9 mouse cellular contexts compared by ENCODE assay signal in the genomic region with DNA sequence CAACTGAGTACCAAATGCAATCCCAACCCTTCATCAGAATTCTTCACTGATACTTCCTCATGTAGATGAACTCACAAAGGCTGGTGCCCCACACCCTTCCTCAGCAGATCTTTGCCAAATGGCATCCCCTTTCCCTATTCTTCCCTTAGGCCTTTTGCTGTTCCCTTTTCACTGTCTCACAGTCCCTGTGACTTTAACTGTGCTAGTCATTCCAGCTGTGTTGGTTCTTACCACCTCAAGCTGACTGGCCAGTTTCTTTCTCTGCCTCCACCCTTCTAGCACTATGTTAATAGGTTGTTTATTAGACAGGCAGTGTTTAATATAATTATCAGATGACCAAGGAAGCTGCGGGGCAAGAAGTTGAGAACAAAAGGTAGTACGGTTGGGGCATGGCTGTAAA. TPM values are rescaled to one million over a fixed set of nuclear protein-coding genes. Genes with fewer than 3 reads are reported as not detected.
A peak's percentile ranks its signal among the peaks of the same experiment; 100 is the strongest.
DNase-seq lines count a peak whose midpoint lies in the region; ATAC-seq and TF ChIP-seq lines count a peak whose summit lies in the region.
"Had no signal": no experiment of that assay in that cellular context is flagged by ENCODE, and none has a peak within 500 bp of the region (broad histone marks: within the 10 kb centered on the region; RNA-seq: fewer than 3 reads in every experiment).

No protein-coding gene starts in this region.

- no peak for TF ChIP-seq CTCF in kidney, adult 2 months (conservative IDR thresholded peaks at IDR 0.05; ENCODE audit: insufficient read depth, insufficient read length, low read depth, low read length)
- no peak for TF ChIP-seq CTCF in bone marrow macrophage, adult 2 months (IDR thresholded peaks at IDR 0.05; ENCODE audit: low read depth, low read length)

- peak overlapping the region; percentile 88; the same call in 1 of the 2 replicates for H3K4me3 ChIP-seq in kidney, adult 2 months (ENCODE audit: insufficient read depth, low read depth, low read length)
- H3K4me3 ChIP-seq in bone marrow macrophage, adult 2 months (ENCODE audit: insufficient read depth, low read length) = peak overlapping the region; percentile 80
- H3K4me3 ChIP-seq in hindbrain, embryonic 13.5 days = peak overlapping the region; percentile 74
- H3K4me3 ChIP-seq in midbrain, embryonic 13.5 days (replicated peaks) = peak overlapping the region; percentile 77

- H3K4me2 ChIP-seq in hindbrain, embryonic 13.5 days = peak overlapping the region; percentile 98
- peak overlapping the region; percentile 88 for H3K4me2 ChIP-seq in midbrain, embryonic 13.5 days (replicated peaks)

- no peaks in the 10 kb centered on the region for H3K36me3 ChIP-seq in kidney, adult 2 months (ENCODE audit: control insufficient read depth, insufficient read depth, low read length)
- peaks cover 30% of the 10 kb centered on the region for H3K36me3 ChIP-seq in hindbrain, embryonic 13.5 days
- H3K36me3 ChIP-seq in midbrain, embryonic 13.5 days = peaks cover 28% of the 10 kb centered on the region

- no peak for ATAC-seq in hindbrain, embryonic 13.5 days (ENCODE audit: low FRiP score)
- ATAC-seq in midbrain, embryonic 13.5 days = no peak

- H3K9me3 ChIP-seq in hindbrain, embryonic 13.5 days = no peaks in the 10 kb centered on the region
- no peaks in the 10 kb centered on the region for H3K9me3 ChIP-seq in midbrain, embryonic 13.5 days

- 8% methylated on average over 2 of the region's 2 CpGs for WGBS in kidney, adult 2 months
- WGBS in hindbrain, embryonic 13.5 days = 13% methylated on average over 2 of the region's 2 CpGs
- 30% methylated on average over 2 of the region's 2 CpGs for WGBS in midbrain, embryonic 13.5 days

- peaks cover 18% of the 10 kb centered on the region for H3K4me1 ChIP-seq in kidney, adult 2 months (ENCODE audit: control insufficient read depth, insufficient read depth, low read length)
- peaks cover 22% of the 10 kb centered on the region for H3K4me1 ChIP-seq in bone marrow macrophage, adult 2 months (ENCODE audit: control insufficient read depth, insufficient read depth, low read length)
- peaks cover 50% of the 10 kb centered on the region for H3K4me1 ChIP-seq in hindbrain, embryonic 13.5 days (replicated peaks)
- H3K4me1 ChIP-seq in midbrain, embryonic 13.5 days (replicated peaks) = peaks cover 54% of the 10 kb centered on the region

- peak overlapping the region; percentile 90 for H3K9ac ChIP-seq in hindbrain, embryonic 13.5 days
- H3K9ac ChIP-seq in midbrain, embryonic 13.5 days (replicated peaks) = peak overlapping the region; percentile 96

- no peak for TF ChIP-seq POLR2A in kidney, adult 2 months (IDR thresholded peaks at IDR 0.05; ENCODE audit: low read depth, low read length)
- TF ChIP-seq POLR2A in bone marrow macrophage, adult 2 months (IDR thresholded peaks at IDR 0.05; ENCODE audit: borderline replicate concordance, low read depth, low read length) = no peak

- peak overlapping the region; percentile 55 for H3K27ac ChIP-seq in kidney, adult 2 months (ENCODE audit: insufficient read depth, low read depth, low read length)
- peak overlapping the region; percentile 87 for H3K27ac ChIP-seq in bone marrow macrophage, adult 2 months (ENCODE audit: insufficient read depth, low read depth, low read length)
- peak overlapping the region; percentile 91 for H3K27ac ChIP-seq in hindbrain, embryonic 13.5 days
- H3K27ac ChIP-seq in midbrain, embryonic 13.5 days = peak overlapping the region; percentile 85

- DNase-seq in kidney, adult 2 months = peak; percentile 67
- no peak for DNase-seq in kidney, adult 11 months
- DNase-seq in Muller cell, postnatal 12 days (ENCODE audit: inconsistent ontology term) = no peak
- DNase-seq in gastrocnemius, postnatal 4 days (ENCODE audit: low spot score in 2 of 2) = no peak
- no peak for DNase-seq in urinary bladder, postnatal 4 days (ENCODE audit: low spot score in 2 of 2)

- H3K27me3 ChIP-seq in kidney, adult 2 months (replicated peaks; ENCODE audit: control insufficient read depth, insufficient read depth, low read length) = no peaks in the 10 kb centered on the region
- H3K27me3 ChIP-seq in hindbrain, embryonic 13.5 days = no peaks in the 10 kb centered on the region
- H3K27me3 ChIP-seq in midbrain, embryonic 13.5 days = no peaks in the 10 kb centered on the region

RNA-seq across cellular contexts. Expression of gene Gm49661, which starts 0.6 kb away (rescaled TPM):
- not detected in 2 replicates for polyA plus RNA-seq in kidney, adult 2 months (2012; rRNA removed)
- not detected in 2 replicates for polyA plus RNA-seq in bone marrow macrophage, adult 2 months (2012; ENCODE audit: insufficient read depth, insufficient read length, missing spikeins)
- polyA plus RNA-seq in hindbrain, embryonic 13.5 days (2015; fragmentation: Nextera tagmentation; extraction: Ambion mirVana) = not detected in 2 replicates
- not detected in 2 replicates for polyA plus RNA-seq in midbrain, embryonic 13.5 days (2015; fragmentation: Nextera tagmentation; extraction: Ambion mirVana)
- 1 to 10 TPM in 1 of 2 experiments, not detected in 1; 2.0 TPM for total RNA-seq in gastrocnemius, postnatal 4 days (2021)
- total RNA-seq: layer of hippocampus, adult 8-10 months had no signal

RNA-seq across cellular contexts. Expression of gene Prdx2, which starts 0.7 kb away (rescaled TPM):
- polyA plus RNA-seq in kidney, adult 2 months (2012; rRNA removed) = 304 and 376 TPM in 2 replicates
- 267 and 279 TPM in 2 replicates for polyA plus RNA-seq in bone marrow macrophage, adult 2 months (2012; ENCODE audit: insufficient read depth, insufficient read length, missing spikeins)
- 1,362 and 1,388 TPM in 2 replicates for polyA plus RNA-seq in hindbrain, embryonic 13.5 days (2015; fragmentation: Nextera tagmentation; extraction: Ambion mirVana)
- polyA plus RNA-seq in midbrain, embryonic 13.5 days (2015; fragmentation: Nextera tagmentation; extraction: Ambion mirVana) = 1,603 and 1,658 TPM in 2 replicates
- total RNA-seq in gastrocnemius, postnatal 4 days (2021) = 100 to 1,000 TPM; 317 to 327 TPM

RNA-seq across cellular contexts. Expression of gene Rnaseh2a, which starts 0.9 kb away (rescaled TPM):
- 29.4 and 34.4 TPM in 2 replicates for polyA plus RNA-seq in kidney, adult 2 months (2012; rRNA removed)
- 39.8 and 40.7 TPM in 2 replicates for polyA plus RNA-seq in bone marrow macrophage, adult 2 months (2012; ENCODE audit: insufficient read depth, insufficient read length, missing spikeins)
- 61.4 and 62.1 TPM in 2 replicates for polyA plus RNA-seq in hindbrain, embryonic 13.5 days (2015; fragmentation: Nextera tagmentation; extraction: Ambion mirVana)
- polyA plus RNA-seq in midbrain, embryonic 13.5 days (2015; fragmentation: Nextera tagmentation; extraction: Ambion mirVana) = 66.5 and 68.6 TPM in 2 replicates
- 10 to 100 TPM; 38.7 to 45.2 TPM for total RNA-seq in gastrocnemius, postnatal 4 days (2021)

RNA-seq across cellular contexts. Expression of gene Junb, which starts 9.9 kb away (rescaled TPM):
- 19.2 and 20.9 TPM in 2 replicates for polyA plus RNA-seq in kidney, adult 2 months (2012; rRNA removed)
- polyA plus RNA-seq in bone marrow macrophage, adult 2 months (2012; ENCODE audit: insufficient read depth, insufficient read length, missing spikeins) = 71.1 and 80.8 TPM in 2 replicates
- polyA plus RNA-seq in hindbrain, embryonic 13.5 days (2015; fragmentation: Nextera tagmentation; extraction: Ambion mirVana) = 5.2 and 5.9 TPM in 2 replicates
- 3.5 and 6.1 TPM in 2 replicates for polyA plus RNA-seq in midbrain, embryonic 13.5 days (2015; fragmentation: Nextera tagmentation; extraction: Ambion mirVana)
- total RNA-seq in gastrocnemius, postnatal 4 days (2021) = 10 to 100 TPM in 1 of 2 experiments, 1 to 10 TPM in 1; 10.0 to 10.1 TPM

RNA-seq across cellular contexts. Expression of gene Hook2, which starts 21.8 kb away (rescaled TPM):
- 34.5 and 34.6 TPM in 2 replicates for polyA plus RNA-seq in kidney, adult 2 months (2012; rRNA removed)
- 14.5 and 17.4 TPM in 2 replicates for polyA plus RNA-seq in bone marrow macrophage, adult 2 months (2012; ENCODE audit: insufficient read depth, insufficient read length, missing spikeins)
- polyA plus RNA-seq in hindbrain, embryonic 13.5 days (2015; fragmentation: Nextera tagmentation; extraction: Ambion mirVana) = 25.1 and 25.5 TPM in 2 replicates
- 23.5 and 23.8 TPM in 2 replicates for polyA plus RNA-seq in midbrain, embryonic 13.5 days (2015; fragmentation: Nextera tagmentation; extraction: Ambion mirVana)
- total RNA-seq in gastrocnemius, postnatal 4 days (2021) = 1 to 10 TPM; 3.5 to 4.5 TPM
